Mouse (Mus musculus) hindbrain, embryonic 16.5 days (tissue): ENCODE data around the gene Dnah7b. TPM values are rescaled to one million over a fixed set of nuclear protein-coding genes. Genes with fewer than 3 reads are reported as not detected.
"Not testable (repeated sequence)": the region's sequence is repeated elsewhere in the genome, so short reads cannot be mapped to it uniquely, and the experiment has no call there.

Source experiments
- ATAC-seq: fragments of 200-750 bp; cut with Nextera tagmentation; 2 replicates; pipeline ENCODE4 v1.8.0; 2017; ENCODE audit warnings: moderate TSS enrichment, moderate library complexity
- H3K27ac ChIP-seq: fragments of 300-500 bp; sonication (generic); 2 replicates; pipeline ENCODE4 v1.5.1; 2014; ENCODE audit warnings: low read depth, mild to moderate bottlenecking, control low read depth, low read length, moderate library complexity
- H3K27me3 ChIP-seq: fragments of 300-500 bp; sonication (generic); replicated peaks from 2 replicates; pipeline ENCODE4 v1.6.1; 2014; ENCODE audit warnings: low read length; ENCODE audit not compliant: control insufficient read depth, insufficient read depth
- H3K36me3 ChIP-seq: fragments of 300-500 bp; sonication (generic); 2 replicates; pipeline ENCODE4 v1.6.1; 2014; ENCODE audit warnings: mild to moderate bottlenecking, low read length, moderate library complexity, mixed read lengths; ENCODE audit not compliant: control insufficient read depth, insufficient read depth
- H3K4me1 ChIP-seq: fragments of 300-500 bp; sonication (generic); 2 replicates; pipeline ENCODE4 v1.6.1; 2014; ENCODE audit warnings: low read depth, low read length; ENCODE audit not compliant: control insufficient read depth, insufficient read depth
- H3K4me2 ChIP-seq: fragments of 300-500 bp; sonication (generic); 2 replicates; pipeline ENCODE4 v1.6.1; 2014; ENCODE audit warnings: mild to moderate bottlenecking, low read length, control low read depth, moderate library complexity
- H3K4me3 ChIP-seq: fragments of 300-500 bp; sonication (generic); 2 replicates; pipeline ENCODE4 v1.5.1; 2014; ENCODE audit warnings: mild to moderate bottlenecking, low read length, control low read depth, moderate library complexity
- H3K9ac ChIP-seq: fragments of 300-500 bp; sonication (generic); 2 replicates; pipeline ENCODE4 v1.6.1; 2014; ENCODE audit warnings: low read depth, mild to moderate bottlenecking, control low read depth, low read length, moderate library complexity
- H3K9me3 ChIP-seq: fragments of 300-500 bp; sonication (generic); 2 replicates; pipeline ENCODE4 v1.6.1; 2014; ENCODE audit warnings: mild to moderate bottlenecking, low read length, moderate library complexity; ENCODE audit not compliant: control insufficient read depth
- WGBS: fragments of 180-500 bp; shearing (Covaris S2); extraction: QIAGEN DNeasy Blood & Tissue Kit; methylation state at CpG from one replicate; pipeline ENCODE4 v1.1.7; 2014; 5-methylcytosine and 5-hydroxymethylcytosine counted together
- polyA plus RNA-seq: library from polyadenylated mRNA; unstranded; fragments of >200 nt; fragmentation: Nextera tagmentation; extraction: Ambion mirVana; gene quantifications from 2 replicates; pipeline ENCODE4 v1.2.1, GENCODE M21; 2015

Dnah7b gene
- polyA plus RNA-seq, 1 experiment from 2014 or later = 3.2 TPM

- not testable (repeated sequence) for H3K4me3 ChIP-seq, H3K9me3 ChIP-seq, H3K4me2 ChIP-seq, H3K27ac ChIP-seq, H3K9ac ChIP-seq, ATAC-seq, H3K36me3 ChIP-seq, H3K4me1 ChIP-seq, H3K27me3 ChIP-seq
Measured at GRCm38 (mm10) chr1:46112606-46113005, 46.5 kb downstream of the Dnah7b start.

GRCm38 (mm10) chr1:46117179-46117578 lies 51.1 kb downstream of the Dnah7b start:
- H3K4me3 ChIP-seq, H3K4me2 ChIP-seq, H3K9ac ChIP-seq, H3K36me3 ChIP-seq, ATAC-seq, H3K9me3 ChIP-seq, H3K27ac ChIP-seq, H3K27me3 ChIP-seq, H3K4me1 ChIP-seq: not testable (repeated sequence)
- 71% methylated on average over 2 of the region's 2 CpGs for whole genome bisulfite sequencing

GRCm38 (mm10) chr1:46128058-46128457 lies 61.9 kb downstream of the Dnah7b start:
- Histone ChIP-seq H3K4me2 (no peak overlapping the region), H3K4me3 (no peak overlapping the region), H3K9me3 (no peaks in the 10 kb centered on the region), H3K4me1 (no peaks in the 10 kb centered on the region), H3K9ac (no peak overlapping the region), H3K27ac (no peak overlapping the region), H3K36me3 (no peaks in the 10 kb centered on the region), H3K27me3 (no peaks in the 10 kb centered on the region)
- WGBS = 84% methylated on average over 4 of the region's 4 CpGs
- no peak for ATAC-seq

GRCm38 (mm10) chr1:46196835-46197234 lies 130.7 kb downstream of the Dnah7b start:
- not testable (repeated sequence) for ATAC-seq, H3K9ac ChIP-seq, H3K27me3 ChIP-seq, H3K27ac ChIP-seq, H3K4me2 ChIP-seq, H3K4me3 ChIP-seq, H3K9me3 ChIP-seq, H3K36me3 ChIP-seq, H3K4me1 ChIP-seq
- WGBS = 34% methylated on average over 2 of the region's 2 CpGs

- 94% methylated on average over 9 of the region's 9 CpGs for WGBS
- H3K9ac ChIP-seq, H3K4me3 ChIP-seq: not testable (repeated sequence)
Measured at GRCm38 (mm10) chr1:46201169-46201568, 135.1 kb downstream of the Dnah7b start.

GRCm38 (mm10) chr1:46210014-46210588 lies 144.0 kb downstream of the Dnah7b start:
- not testable (repeated sequence) for H3K4me2 ChIP-seq, H3K4me1 ChIP-seq, ATAC-seq, H3K4me3 ChIP-seq, H3K27me3 ChIP-seq, H3K27ac ChIP-seq, H3K36me3 ChIP-seq, H3K9me3 ChIP-seq, H3K9ac ChIP-seq
- 71% methylated on average over 2 of the region's 2 CpGs for WGBS

More at GRCm38 (mm10) chr1:46201169-46201568, 135.1 kb downstream of the Dnah7b start:
- not testable (repeated sequence) for H3K27me3 ChIP-seq, ATAC-seq, H3K36me3 ChIP-seq, H3K4me2 ChIP-seq, H3K27ac ChIP-seq, H3K4me1 ChIP-seq, H3K9me3 ChIP-seq

- H3K9me3 ChIP-seq, ATAC-seq, H3K36me3 ChIP-seq, H3K9ac ChIP-seq, H3K27me3 ChIP-seq, H3K27ac ChIP-seq, H3K4me2 ChIP-seq, H3K4me3 ChIP-seq, H3K4me1 ChIP-seq: not testable (repeated sequence)
- 71% methylated on average over 2 of the region's 2 CpGs for WGBS
Measured at GRCm38 (mm10) chr1:46222704-46223103, 156.6 kb downstream of the Dnah7b start.

GRCm38 (mm10) chr1:46226136-46226535 lies 160.0 kb downstream of the Dnah7b start:
- not testable (repeated sequence) for H3K9ac ChIP-seq, H3K4me1 ChIP-seq, H3K27ac ChIP-seq, H3K9me3 ChIP-seq, H3K27me3 ChIP-seq, H3K36me3 ChIP-seq, ATAC-seq, H3K4me3 ChIP-seq, H3K4me2 ChIP-seq

GRCm38 (mm10) chr1:46268841-46269240 lies 202.7 kb downstream of the Dnah7b start:
- 75% methylated on average over 2 of the region's 2 CpGs for WGBS
- not testable (repeated sequence) for H3K36me3 ChIP-seq, H3K27me3 ChIP-seq, H3K9ac ChIP-seq, H3K4me3 ChIP-seq, H3K27ac ChIP-seq, H3K9me3 ChIP-seq, H3K4me2 ChIP-seq, H3K4me1 ChIP-seq, ATAC-seq

GRCm38 (mm10) chr1:46271927-46272326 lies 205.8 kb downstream of the Dnah7b start:
- no peak for ATAC-seq
- no peak overlapping the region for H3K9ac ChIP-seq

More at GRCm38 (mm10) chr1:46271927-46272326, 205.8 kb downstream of the Dnah7b start:
- 79% methylated on average over 12 of the region's 12 CpGs for WGBS
- Histone ChIP-seq H3K36me3 (no peaks in the 10 kb centered on the region), H3K4me1 (no peaks in the 10 kb centered on the region), H3K4me2 (no peak overlapping the region), H3K4me3 (no peak overlapping the region), H3K27ac (no peak overlapping the region), H3K9me3 (no peaks in the 10 kb centered on the region), H3K27me3 (no peaks in the 10 kb centered on the region)
